Mouse (Mus musculus): ENCODE measurements around the gene Sez6l2. TPM values are rescaled to one million over a fixed set of nuclear protein-coding genes. Genes with fewer than 3 reads are reported as not detected.

Gene Sez6l2
- polyA plus RNA-seq, 1 experiment from 2014 or later, result 0.35 TPM

- Histone ChIP-seq H3K27ac (no peak overlapping the region), H3K9me3 (no peaks in the 10 kb centered on the region), H3K4me1 (peaks cover 57% of the 10 kb centered on the region), H3K36me3 (peaks cover 33% of the 10 kb centered on the region), H3K4me3 (peak overlapping the region; percentile 55; the same call in 1 of the 2 replicates), H3K27me3 (ENCODE audit: insufficient read depth, poor library complexity, severe bottlenecking) (no peaks in the 10 kb centered on the region)
- DNase-seq (ENCODE audit: low spot score), result no peak
- WGBS, result 93% methylated on average over 6 of the region's 6 CpGs
Measured at GRCm38 (mm10) chr7:127013385-127013784, 63.0 kb downstream of the Sez6l2 start.

- DNase-seq (ENCODE audit: low spot score), result no peak
- Histone ChIP-seq H3K4me1 (peaks cover 58% of the 10 kb centered on the region), H3K9me3 (no peaks in the 10 kb centered on the region), H3K4me3 (peak within 1 kb of the TSS; percentile 94), H3K27me3 (ENCODE audit: insufficient read depth, poor library complexity, severe bottlenecking) (no peaks in the 10 kb centered on the region), H3K36me3 (peaks cover 33% of the 10 kb centered on the region), H3K27ac (peak within 1 kb of the TSS; percentile 99)
- WGBS, result 38% methylated on average over 11 of the region's 11 CpGs
Measured at GRCm38 (mm10) chr7:127014320-127014719, 64.0 kb downstream of the Sez6l2 start, which contains the start of gene Mvp. Gene Mvp, minus strand, starts transcription at chr7:127014621.

GRCm38 (mm10) chr7:127014993-127015392 lies 64.6 kb downstream of the Sez6l2 start:
- H3K36me3 ChIP-seq, result peaks cover 33% of the 10 kb centered on the region
- H3K27ac ChIP-seq, result 0 out of 2 replicates have a peak overlapping the region, but pooled peaks have one; percentile 99
- WGBS, result 91% methylated on average over 12 of the region's 12 CpGs
- peak overlapping the region; percentile 94; the same call in 1 of the 2 replicates for H3K4me3 ChIP-seq
- peaks cover 63% of the 10 kb centered on the region for H3K4me1 ChIP-seq
- no peaks in the 10 kb centered on the region for H3K27me3 ChIP-seq (ENCODE audit: insufficient read depth, poor library complexity, severe bottlenecking)
- no peaks in the 10 kb centered on the region for H3K9me3 ChIP-seq
- DNase-seq (ENCODE audit: low spot score), result no peak

- Histone ChIP-seq H3K9me3 (no peaks in the 10 kb centered on the region), H3K27me3 (ENCODE audit: insufficient read depth, poor library complexity, severe bottlenecking) (no peaks in the 10 kb centered on the region), H3K27ac (peak overlapping the region; percentile 99), H3K4me3 (peak overlapping the region; percentile 94), H3K36me3 (peaks cover 33% of the 10 kb centered on the region), H3K4me1 (peaks cover 74% of the 10 kb centered on the region)
- WGBS, result 1% methylated on average over 10 of the region's 10 CpGs
- peak; percentile 92 for DNase-seq (ENCODE audit: low spot score)
Measured at GRCm38 (mm10) chr7:127016081-127016480, 65.7 kb downstream of the Sez6l2 start.

- Histone ChIP-seq H3K36me3 (peaks cover 33% of the 10 kb centered on the region), H3K9me3 (no peaks in the 10 kb centered on the region), H3K27me3 (ENCODE audit: insufficient read depth, poor library complexity, severe bottlenecking) (no peaks in the 10 kb centered on the region), H3K4me3 (peak within 1 kb of the TSS; percentile 94), H3K4me1 (peaks cover 76% of the 10 kb centered on the region), H3K27ac (peak within 1 kb of the TSS; percentile 99)
- no peak for DNase-seq (ENCODE audit: low spot score)
Measured at GRCm38 (mm10) chr7:127016481-127016485, 65.9 kb downstream of the Sez6l2 start, which contains the start of gene Pagr1b. Gene Pagr1b, minus strand, starts transcription at chr7:127016484.

GRCm38 (mm10) chr7:127016486-127016938 lies 66.1 kb downstream of the Sez6l2 start:
- peaks cover 78% of the 10 kb centered on the region for H3K4me1 ChIP-seq

GRCm38 (mm10) chr7:127016971-127017949 lies 66.9 kb downstream of the Sez6l2 start, which contains the start of gene Pagr1a:
Gene Pagr1a, minus strand, starts transcription at chr7:127017352.
- Histone ChIP-seq H3K4me3 (peak within 1 kb of the TSS; percentile 94), H3K4me1 (peaks cover 86% of the 10 kb centered on the region), H3K27me3 (ENCODE audit: insufficient read depth, poor library complexity, severe bottlenecking) (no peaks in the 10 kb centered on the region), H3K36me3 (peaks cover 36% of the 10 kb centered on the region), H3K9me3 (no peaks in the 10 kb centered on the region), H3K27ac (peak within 1 kb of the TSS; percentile 99)
- peak; percentile 99 for DNase-seq (ENCODE audit: low spot score)
- WGBS, result 5% methylated on average over 39 of the region's 39 CpGs

More at GRCm38 (mm10) chr7:127016486-127016938, 66.1 kb downstream of the Sez6l2 start:
- under 1% methylated on average over 22 of the region's 22 CpGs for WGBS
- DNase-seq (ENCODE audit: low spot score), result peak; percentile 90
- Histone ChIP-seq H3K27me3 (ENCODE audit: insufficient read depth, poor library complexity, severe bottlenecking) (no peaks in the 10 kb centered on the region), H3K4me3 (peak overlapping the region; percentile 94), H3K36me3 (peaks cover 33% of the 10 kb centered on the region), H3K9me3 (no peaks in the 10 kb centered on the region), H3K27ac (peak overlapping the region; percentile 99)

- Histone ChIP-seq H3K4me1 (peaks cover 90% of the 10 kb centered on the region), H3K4me3 (peak overlapping the region; percentile 8; the same call in 1 of the 2 replicates), H3K27me3 (ENCODE audit: insufficient read depth, poor library complexity, severe bottlenecking) (no peaks in the 10 kb centered on the region), H3K9me3 (no peaks in the 10 kb centered on the region), H3K27ac (peak overlapping the region; percentile 99), H3K36me3 (peaks cover 37% of the 10 kb centered on the region)
- WGBS, result 46% methylated on average over 6 of the region's 6 CpGs
- DNase-seq (ENCODE audit: low spot score), result no peak
Measured at GRCm38 (mm10) chr7:127017950-127018345, 67.6 kb downstream of the Sez6l2 start.

- Histone ChIP-seq H3K4me1 (peaks cover 90% of the 10 kb centered on the region), H3K36me3 (peaks cover 37% of the 10 kb centered on the region), H3K27ac (peak overlapping the region; percentile 99), H3K27me3 (ENCODE audit: insufficient read depth, poor library complexity, severe bottlenecking) (no peaks in the 10 kb centered on the region), H3K4me3 (peak overlapping the region; percentile 19), H3K9me3 (no peaks in the 10 kb centered on the region)
- WGBS, result 83% methylated on average over 15 of the region's 15 CpGs
- no peak for DNase-seq (ENCODE audit: low spot score)
Measured at GRCm38 (mm10) chr7:127018416-127019305, 68.3 kb downstream of the Sez6l2 start.

- Histone ChIP-seq H3K4me3 (0 out of 2 replicates have a peak overlapping the region, but pooled peaks have one; percentile 65), H3K27me3 (ENCODE audit: insufficient read depth, poor library complexity, severe bottlenecking) (no peaks in the 10 kb centered on the region), H3K9me3 (no peaks in the 10 kb centered on the region), H3K27ac (0 out of 2 replicates have a peak overlapping the region, but pooled peaks have one; percentile 62), H3K36me3 (peaks cover 38% of the 10 kb centered on the region), H3K4me1 (peaks cover 91% of the 10 kb centered on the region)
- no peak for DNase-seq (ENCODE audit: low spot score)
- 75% methylated on average over 14 of the region's 14 CpGs for WGBS
Measured at GRCm38 (mm10) chr7:127019306-127019960, 69.1 kb downstream of the Sez6l2 start.

GRCm38 (mm10) chr7:127020031-127020430 lies 69.7 kb downstream of the Sez6l2 start:
- no peaks in the 10 kb centered on the region for H3K27me3 ChIP-seq (ENCODE audit: insufficient read depth, poor library complexity, severe bottlenecking)
- 0 out of 2 replicates have a peak overlapping the region, but pooled peaks have one; percentile 62 for H3K27ac ChIP-seq
- peaks cover 38% of the 10 kb centered on the region for H3K36me3 ChIP-seq
- no peak for DNase-seq (ENCODE audit: low spot score)
- peaks cover 91% of the 10 kb centered on the region for H3K4me1 ChIP-seq
- H3K9me3 ChIP-seq, result no peaks in the 10 kb centered on the region
- peak overlapping the region; percentile 65; the same call in 1 of the 2 replicates for H3K4me3 ChIP-seq
- 66% methylated on average over 3 of the region's 3 CpGs for WGBS
